Mouse (Mus musculus) heart, embryonic 16.5 days (tissue): ENCODE results near the gene Rab10. TPM values are rescaled to one million over a fixed set of nuclear protein-coding genes. Genes with fewer than 3 reads are reported as not detected.
A peak's percentile ranks its signal among the peaks of the same experiment; 100 is the strongest.

ENCODE experiments used
- ATAC-seq: fragments of 200-750 bp; cut with Nextera tagmentation; replicated peaks from 2 replicates; pipeline ENCODE4 v1.8.0; 2017; ENCODE audit warnings: moderate number of reproducible peaks; ENCODE audit not compliant: insufficient read depth, low FRiP score; ENCODE audit errors: extremely low read depth
- H3K27ac ChIP-seq: fragments of 300-500 bp; sonication (generic); 2 replicates; pipeline ENCODE4 v1.5.1; 2014; ENCODE audit warnings: mild to moderate bottlenecking, low read length, control low read depth, moderate library complexity
- H3K27me3 ChIP-seq: fragments of 300-500 bp; sonication (generic); 2 replicates; pipeline ENCODE4 v1.6.1; 2014; ENCODE audit warnings: low read length, mixed read lengths; ENCODE audit not compliant: control insufficient read depth, insufficient read depth
- H3K36me3 ChIP-seq: fragments of 300-500 bp; sonication (generic); 2 replicates; pipeline ENCODE4 v1.6.1; 2014; ENCODE audit not compliant: control insufficient read depth, insufficient read depth
- H3K4me1 ChIP-seq: fragments of 300-500 bp; sonication (generic); 2 replicates; pipeline ENCODE4 v1.6.1; 2014; ENCODE audit warnings: low read length, mixed read lengths; ENCODE audit not compliant: control insufficient read depth, insufficient read depth
- H3K4me2 ChIP-seq: fragments of 300-500 bp; sonication (generic); 2 replicates; pipeline ENCODE4 v1.6.1; 2014; ENCODE audit warnings: low read depth, mild to moderate bottlenecking, control low read depth, low read length
- H3K4me3 ChIP-seq: fragments of 300-500 bp; sonication (generic); 2 replicates; pipeline ENCODE4 v1.5.1; 2014; ENCODE audit warnings: mild to moderate bottlenecking, control low read depth, low read length
- H3K9ac ChIP-seq: fragments of 300-500 bp; sonication (generic); 2 replicates; pipeline ENCODE4 v1.6.1; 2014; ENCODE audit warnings: low read length, control low read depth
- H3K9me3 ChIP-seq: fragments of 300-500 bp; sonication (generic); replicated peaks from 2 replicates; pipeline ENCODE4 v1.6.1; 2016; ENCODE audit warnings: low read length; ENCODE audit not compliant: control insufficient read depth
- WGBS: fragments of 180-500 bp; shearing (Covaris S2); extraction: QIAGEN DNeasy Blood & Tissue Kit; methylation state at CpG from one replicate; pipeline ENCODE4 v1.1.7; 2014; 5-methylcytosine and 5-hydroxymethylcytosine counted together
- polyA plus RNA-seq: library from polyadenylated mRNA; unstranded; fragments of >200 nt; fragmentation: Nextera tagmentation; extraction: Ambion mirVana; gene quantifications from 2 replicates; pipeline ENCODE4 v1.2.1, GENCODE M21; 2015

Rab10 gene
- 63.1 and 69.6 TPM in 2 replicates for polyA plus RNA-seq

- ATAC-seq: peak; percentile 99
- under 1% methylated on average over 107 of the region's 111 CpGs for WGBS
Measured at GRCm38 (mm10) chr12:3309391-3310320, at the start of gene Rab10. Rab10 (minus strand) TSS chr12:3309969.

GRCm38 (mm10) chr12:3359302-3359701 is 49.5 kb upstream of the Rab10 start:
- no peaks in the 10 kb centered on the region for H3K9me3 ChIP-seq
- H3K27ac ChIP-seq: no peak overlapping the region
- 26% methylated on average over 3 of the region's 3 CpGs for WGBS
- H3K4me1 ChIP-seq: no peaks in the 10 kb centered on the region
- ATAC-seq: peak; percentile 41
- peak overlapping the region; percentile 36; the same call in 1 of the 2 replicates for H3K4me2 ChIP-seq
- H3K4me3 ChIP-seq: peak overlapping the region; percentile 18; the same call in 1 of the 2 replicates
- no peaks in the 10 kb centered on the region for H3K27me3 ChIP-seq
- no peak overlapping the region for H3K9ac ChIP-seq
- H3K36me3 ChIP-seq: no peaks in the 10 kb centered on the region

More at GRCm38 (mm10) chr12:3309391-3310320, at the start of gene Rab10:
- Histone ChIP-seq H3K9ac (peak within 1 kb of the TSS; percentile 93), H3K27me3 (no peaks in the 10 kb centered on the region), H3K4me1 (peaks cover 18% of the 10 kb centered on the region), H3K4me3 (peak within 1 kb of the TSS; percentile 98), H3K27ac (peak within 1 kb of the TSS; percentile 99), H3K9me3 (no peaks in the 10 kb centered on the region), H3K4me2 (peak within 1 kb of the TSS; percentile 95), H3K36me3 (no peaks in the 10 kb centered on the region)

- 44% methylated on average over 16 of the region's 16 CpGs for WGBS
- H3K4me3 ChIP-seq: peak overlapping the region; percentile 26; the same call in 1 of the 2 replicates
- no peak overlapping the region for H3K27ac ChIP-seq
- H3K36me3 ChIP-seq: no peaks in the 10 kb centered on the region
- no peaks in the 10 kb centered on the region for H3K4me1 ChIP-seq
- no peaks in the 10 kb centered on the region for H3K9me3 ChIP-seq
- ATAC-seq: no peak
- H3K4me2 ChIP-seq: peak overlapping the region; percentile 49
- H3K27me3 ChIP-seq: no peaks in the 10 kb centered on the region
- no peak overlapping the region for H3K9ac ChIP-seq
Measured at GRCm38 (mm10) chr12:3356824-3357223, 47.1 kb upstream of the Rab10 start.

- Histone ChIP-seq H3K36me3 (no peaks in the 10 kb centered on the region), H3K27ac (no peak overlapping the region), H3K4me2 (no peak overlapping the region), H3K9me3 (no peaks in the 10 kb centered on the region), H3K4me1 (no peaks in the 10 kb centered on the region), H3K27me3 (no peaks in the 10 kb centered on the region), H3K9ac (no peak overlapping the region), H3K4me3 (no peak overlapping the region)
- ATAC-seq: no peak
- WGBS: 73% methylated on average over 8 of the region's 8 CpGs
Measured at GRCm38 (mm10) chr12:3355068-3355467, 45.3 kb upstream of the Rab10 start.

- Histone ChIP-seq H3K4me1 (no peaks in the 10 kb centered on the region), H3K9me3 (no peaks in the 10 kb centered on the region), H3K27me3 (no peaks in the 10 kb centered on the region), H3K4me2 (no peak overlapping the region), H3K27ac (no peak overlapping the region), H3K36me3 (no peaks in the 10 kb centered on the region), H3K4me3 (no peak overlapping the region), H3K9ac (no peak overlapping the region)
- WGBS: 70% methylated on average over 6 of the region's 6 CpGs
- no peak for ATAC-seq
Measured at GRCm38 (mm10) chr12:3352216-3352615, 42.4 kb upstream of the Rab10 start.

DNA sequence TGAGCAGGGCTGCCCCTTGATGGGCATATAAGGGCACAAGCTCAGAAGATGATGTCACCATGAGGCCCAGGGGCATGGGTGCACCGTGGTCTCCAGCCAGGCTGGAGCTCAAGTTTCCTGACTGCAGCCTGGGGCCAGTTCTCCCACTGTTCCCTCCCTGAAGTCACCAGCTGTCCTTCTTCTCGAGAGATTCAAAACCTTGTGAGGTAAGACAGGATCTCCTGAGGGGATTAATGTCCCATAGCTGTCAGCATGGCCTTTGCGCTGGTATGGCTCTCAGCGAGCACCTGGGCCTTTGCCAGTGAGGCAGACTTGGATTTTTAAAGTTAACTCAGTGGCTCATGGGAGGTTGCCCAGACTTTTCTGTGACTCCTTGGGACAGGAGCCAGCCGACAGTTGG is 40.4 kb upstream of the Rab10 start:
- Histone ChIP-seq H3K27me3 (no peaks in the 10 kb centered on the region), H3K9me3 (no peaks in the 10 kb centered on the region), H3K27ac (no peak overlapping the region), H3K4me3 (no peak overlapping the region), H3K4me1 (no peaks in the 10 kb centered on the region), H3K36me3 (no peaks in the 10 kb centered on the region), H3K4me2 (no peak overlapping the region), H3K9ac (no peak overlapping the region)
- WGBS: 53% methylated on average over 5 of the region's 5 CpGs
- ATAC-seq: 0 out of 2 replicates have a peak, but pooled peaks have one; percentile 14

DNA sequence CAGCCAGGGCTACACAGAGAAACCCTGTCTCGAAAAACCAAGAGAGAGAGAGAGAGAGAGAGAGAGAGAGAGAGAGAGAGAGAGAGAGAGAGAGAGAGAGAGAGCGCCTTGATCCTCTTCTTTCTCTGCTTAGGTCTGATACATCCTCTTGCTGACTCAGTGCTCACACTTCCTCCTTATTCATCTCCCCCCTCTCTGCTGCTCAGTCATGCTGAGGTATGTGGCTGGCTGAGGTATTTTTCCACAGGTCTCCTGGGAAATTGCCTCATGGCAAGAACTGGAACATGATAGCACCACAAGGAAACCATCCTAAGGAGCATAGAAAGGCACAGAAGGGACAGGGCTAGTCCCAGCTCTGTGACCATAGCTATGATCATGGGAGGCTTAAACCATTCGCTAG is 39.6 kb upstream of the Rab10 start:
- Histone ChIP-seq H3K9ac (no peak overlapping the region), H3K27ac (no peak overlapping the region), H3K27me3 (no peaks in the 10 kb centered on the region), H3K4me2 (no peak overlapping the region), H3K36me3 (no peaks in the 10 kb centered on the region), H3K4me1 (no peaks in the 10 kb centered on the region), H3K9me3 (no peaks in the 10 kb centered on the region), H3K4me3 (no peak overlapping the region)
- 81% methylated on average over 3 of the region's 3 CpGs for WGBS
- ATAC-seq: no peak

- H3K9ac ChIP-seq: no peak overlapping the region
- ATAC-seq: no peak
- H3K9me3 ChIP-seq: no peaks in the 10 kb centered on the region
- H3K27ac ChIP-seq: no peak overlapping the region
- H3K4me1 ChIP-seq: no peaks in the 10 kb centered on the region
- H3K36me3 ChIP-seq: no peaks in the 10 kb centered on the region
- no peak overlapping the region for H3K4me3 ChIP-seq
- no peak overlapping the region for H3K4me2 ChIP-seq
- no peaks in the 10 kb centered on the region for H3K27me3 ChIP-seq
Measured at GRCm38 (mm10) chr12:3347682-3348081, 37.9 kb upstream of the Rab10 start.

DNA sequence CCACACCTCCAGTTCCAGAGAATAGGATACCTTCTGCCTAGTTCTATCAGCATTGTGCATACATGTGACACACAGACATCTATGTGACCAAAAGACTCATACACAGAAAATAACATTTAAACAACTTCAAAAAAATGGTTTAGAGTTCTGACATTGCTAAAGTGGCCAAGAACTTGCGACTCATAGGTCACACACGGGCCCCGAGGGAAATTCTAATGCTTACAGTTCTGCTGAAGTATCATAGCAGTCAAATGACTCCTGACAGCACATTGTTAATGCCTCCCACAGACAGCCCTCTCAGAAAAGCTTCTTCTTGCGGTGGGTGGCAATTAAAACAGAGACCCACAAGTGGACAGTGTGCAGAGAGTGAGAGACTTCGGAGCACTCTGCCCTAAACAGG is 35.3 kb upstream of the Rab10 start:
- Histone ChIP-seq H3K4me1 (no peaks in the 10 kb centered on the region), H3K36me3 (no peaks in the 10 kb centered on the region), H3K9me3 (no peaks in the 10 kb centered on the region), H3K4me2 (no peak overlapping the region), H3K4me3 (no peak overlapping the region), H3K27me3 (no peaks in the 10 kb centered on the region), H3K9ac (no peak overlapping the region), H3K27ac (no peak overlapping the region)
- 76% methylated on average over 5 of the region's 5 CpGs for whole genome bisulfite sequencing
- no peak for ATAC-seq
